Mouse (Mus musculus): ENCODE measurements around the gene Dcst2.
A peak's percentile ranks its signal among the peaks of the same experiment; 100 is the strongest.

Gene Dcst2

DNA sequence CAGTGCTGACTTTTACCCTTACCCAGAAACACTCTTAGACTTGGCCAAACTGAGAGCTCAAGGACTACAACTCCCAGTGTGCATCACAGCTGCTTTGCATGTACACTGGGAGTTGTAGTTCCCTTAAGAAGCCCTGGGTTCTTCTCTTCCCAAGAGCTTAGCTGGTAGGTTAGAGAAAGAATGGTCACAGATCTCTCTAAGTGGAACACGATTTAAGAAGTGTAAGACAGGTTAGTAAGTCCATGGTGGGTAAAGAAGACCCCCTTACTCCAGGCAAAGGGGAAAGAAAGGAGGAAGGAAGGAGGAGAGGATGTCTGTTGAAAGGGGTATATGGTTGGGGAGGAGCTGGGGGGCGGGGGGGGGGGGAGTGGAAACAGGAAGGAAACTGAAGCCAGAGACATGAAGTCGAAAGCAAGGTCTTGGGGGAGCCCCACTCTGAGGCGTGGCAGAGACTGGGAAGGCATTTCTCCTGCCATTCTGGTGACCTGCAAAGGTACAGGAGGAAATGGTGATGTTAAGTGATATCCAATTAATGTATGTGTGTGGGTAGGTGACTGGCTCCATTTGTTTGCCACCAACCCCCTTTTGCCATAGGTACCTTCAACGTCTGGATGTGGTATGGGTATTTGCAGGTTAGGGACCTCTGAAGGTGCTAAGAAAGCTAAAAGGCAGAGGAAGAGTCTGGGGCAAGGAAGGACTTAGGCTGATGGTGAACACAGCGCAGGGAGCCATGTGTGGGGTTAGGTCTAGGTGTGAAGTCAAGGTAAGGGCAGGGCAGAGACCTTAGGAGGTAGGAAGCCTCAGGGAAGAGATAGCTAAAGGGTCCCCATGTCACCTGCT lies 27.3 kb downstream of the Dcst2 start:
- peak in 1 of 2 experiments; percentile 30 for DNase-seq

GRCm38 (mm10) chr3:89390111-89390515 lies 28.3 kb downstream of the Dcst2 start:
- DNase-seq, result peak; percentile 50 to 51

DNA sequence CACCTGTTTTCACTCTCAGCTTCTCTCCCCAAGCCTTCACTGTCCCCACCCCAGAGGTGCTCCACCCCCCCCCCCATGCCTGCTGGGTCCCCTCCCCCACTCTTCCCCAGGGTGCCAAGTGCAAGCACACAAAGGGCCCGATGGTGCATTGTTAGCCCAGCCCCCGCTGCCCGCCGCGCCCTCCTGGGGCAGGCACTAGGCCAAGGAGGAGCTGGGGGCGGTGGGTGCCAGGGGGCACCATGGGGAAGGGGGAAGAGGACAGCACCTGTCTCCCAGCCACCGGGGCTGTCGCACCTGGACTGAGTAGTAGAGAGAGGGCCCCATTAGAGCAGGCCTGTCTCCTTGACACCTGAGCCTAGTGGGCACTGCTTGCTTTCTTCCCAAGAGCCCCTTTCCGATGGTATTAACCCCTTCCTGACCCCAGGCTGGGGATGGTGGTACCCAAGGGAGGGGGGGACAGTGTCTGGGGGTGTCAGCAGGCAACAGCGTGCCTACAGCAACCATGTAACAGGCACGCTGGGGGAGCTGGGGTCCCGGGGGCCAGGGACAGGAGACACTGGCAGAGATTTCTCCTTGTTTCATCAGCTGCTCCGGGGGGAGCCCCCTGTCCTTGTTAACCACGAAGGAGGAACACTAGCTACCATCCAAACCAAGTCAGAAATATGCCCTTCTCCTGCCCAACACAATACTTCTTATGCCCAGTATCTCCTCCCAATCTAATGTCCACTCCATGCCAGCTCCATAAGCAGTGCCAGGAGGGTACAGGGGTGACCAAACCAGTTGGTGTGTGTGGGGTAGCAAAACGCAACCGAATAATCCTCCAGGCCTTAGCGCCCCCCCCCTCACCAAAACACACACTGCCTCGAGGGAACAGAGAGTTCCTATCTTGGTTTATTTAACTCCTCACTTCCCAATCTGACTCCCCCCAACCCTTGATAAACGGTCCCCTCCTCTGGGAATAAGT lies 29.2 kb downstream of the Dcst2 start:
- peak; percentile 48 to 69 for DNase-seq

- DNase-seq, result peak; percentile 60 to 73
Observed at GRCm38 (mm10) chr3:89391663-89392511, 30.1 kb downstream of the Dcst2 start.

- DNase-seq, result peak; percentile 56 to 68
Observed at GRCm38 (mm10) chr3:89392871-89393311, 31.1 kb downstream of the Dcst2 start.

- peak; percentile 98 to 99 for DNase-seq
Observed at GRCm38 (mm10) chr3:89393605-89394004, 31.8 kb downstream of the Dcst2 start.

DNA sequence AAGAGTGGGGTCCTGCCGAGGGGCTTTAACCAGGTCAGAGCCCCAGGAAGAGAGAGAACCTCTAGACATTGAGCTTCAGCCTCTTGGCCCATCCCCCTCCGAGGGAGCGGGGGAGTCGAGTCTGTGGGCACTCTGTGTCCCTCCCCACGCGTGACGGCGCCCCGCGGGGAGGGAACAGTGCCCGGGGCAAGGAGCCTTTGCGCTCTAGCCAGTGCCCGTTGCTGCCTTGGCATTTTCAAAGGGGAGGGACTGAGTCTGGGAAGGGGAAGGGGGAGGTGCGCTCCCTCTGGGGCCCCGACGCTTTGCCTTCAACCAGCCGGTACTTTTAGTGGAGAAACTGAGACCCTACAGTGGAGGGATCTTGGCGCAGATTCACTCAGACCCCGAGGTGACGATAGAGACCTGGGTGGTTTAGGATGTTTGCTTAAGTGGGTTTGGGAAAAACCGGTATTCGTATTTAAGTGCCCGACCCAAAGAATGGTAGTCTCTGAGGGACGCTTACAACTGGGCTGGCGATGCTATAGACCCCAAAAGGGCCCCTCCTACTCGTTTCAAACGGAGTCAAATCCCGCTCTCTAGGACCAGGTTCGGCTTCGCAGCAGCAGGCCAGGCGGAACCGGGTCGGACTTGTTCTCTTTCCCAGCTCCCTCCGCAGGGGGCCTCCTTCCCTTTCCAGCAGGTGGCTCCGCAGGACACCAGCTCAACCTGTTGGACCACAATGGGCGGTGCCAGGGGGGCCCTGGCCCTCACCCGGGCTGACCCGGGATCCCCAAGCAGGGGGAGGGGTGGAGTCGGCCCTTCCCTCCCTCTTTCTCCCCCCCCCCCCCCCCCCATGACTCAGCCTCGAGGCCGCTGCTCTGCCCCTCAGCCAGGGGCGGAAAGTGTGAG lies 32.5 kb downstream of the Dcst2 start, which contains the start of gene Zbtb7b:
Zbtb7b (minus strand) TSS at position 771 of the 888 bp plus-strand sequence.
- DNase-seq, result peak; percentile 90 to 92

DNA sequence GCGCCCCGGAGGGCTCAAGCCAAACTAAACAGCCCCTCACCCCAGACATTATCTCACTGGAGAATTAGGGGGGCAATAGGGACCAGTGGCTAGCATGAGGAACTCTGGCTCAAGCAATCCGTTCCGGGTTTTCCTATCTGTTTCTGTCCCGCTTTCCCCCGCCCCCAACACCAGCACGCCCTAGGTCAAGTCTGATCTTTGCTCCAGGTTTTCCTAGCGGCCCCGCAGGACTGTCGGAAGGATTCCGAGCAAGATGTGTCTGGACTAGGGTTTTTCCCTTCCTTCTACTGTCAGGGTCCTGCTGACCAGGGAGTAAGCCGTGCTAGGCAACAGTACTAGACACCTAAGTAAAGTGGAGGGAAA lies 33.1 kb downstream of the Dcst2 start:
- DNase-seq, result peak; percentile 89 to 92

DNA sequence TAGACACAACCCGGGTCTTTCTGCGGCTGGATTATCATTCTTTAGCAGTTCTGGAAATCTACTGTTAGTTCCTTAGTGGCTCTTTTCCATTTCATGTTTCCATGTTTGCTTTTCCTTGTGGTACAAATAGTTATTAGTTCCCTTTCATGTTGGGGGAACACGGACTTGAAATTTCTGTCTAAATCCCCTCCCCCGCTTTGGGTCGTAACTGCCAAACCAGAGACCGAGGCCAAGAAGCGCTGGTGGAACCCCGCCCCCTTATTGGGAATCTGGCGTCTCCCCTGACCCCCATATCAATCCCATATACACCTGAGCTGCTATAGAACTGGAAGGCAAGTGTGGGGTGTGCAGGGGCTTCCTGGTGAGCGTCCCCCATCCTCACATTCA lies 33.6 kb downstream of the Dcst2 start:
- DNase-seq, result peak in 1 of 2 experiments; percentile 36

GRCm38 (mm10) chr3:89395806-89396653 lies 34.3 kb downstream of the Dcst2 start:
- DNase-seq, result peak; percentile 77 to 80

DNA sequence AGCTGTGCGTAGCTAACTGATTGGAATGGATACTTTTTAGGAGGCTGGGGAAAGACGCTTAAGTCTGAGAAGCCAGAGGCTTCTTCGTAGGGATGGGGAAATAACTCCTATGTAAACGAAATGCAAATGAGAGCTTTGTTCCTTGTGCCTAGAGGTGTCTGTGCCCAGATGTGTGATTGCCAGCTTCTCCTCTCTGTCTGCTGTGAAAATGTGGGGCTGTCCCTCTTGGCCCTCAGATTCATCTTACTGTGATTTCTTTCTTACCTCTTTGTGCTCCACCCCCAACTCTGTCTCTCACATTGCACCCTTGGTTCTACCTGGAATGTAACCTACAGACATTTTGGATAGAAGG lies 34.9 kb downstream of the Dcst2 start:
- no peak for DNase-seq

DNA sequence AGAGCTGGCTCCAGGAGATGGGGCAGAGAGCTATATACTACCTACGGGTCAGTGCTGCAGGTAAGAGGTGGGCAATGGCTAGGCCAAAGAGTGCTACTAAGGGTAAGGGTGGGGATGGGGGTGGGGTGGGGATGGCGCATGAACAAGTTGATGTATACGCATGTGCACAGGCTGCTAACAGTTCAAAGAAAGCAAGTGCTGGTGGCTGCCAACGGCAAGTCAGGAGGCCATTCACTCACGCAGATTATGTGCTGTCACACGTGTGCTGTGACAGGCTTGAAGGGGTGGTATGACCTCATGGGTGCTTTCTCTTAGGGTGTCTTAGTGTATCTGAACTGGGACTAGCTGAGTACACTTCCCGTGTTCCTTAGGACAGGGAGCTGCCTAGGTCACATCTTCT lies 39.6 kb downstream of the Dcst2 start:
- DNase-seq, result no peak

- DNase-seq, result no peak
Observed at GRCm38 (mm10) chr3:89402693-89403092, 40.9 kb downstream of the Dcst2 start, which contains the start of gene Lenep. TSS of gene Lenep (minus strand) at chr3:89402793.

- DNase-seq, result no peak
Observed at GRCm38 (mm10) chr3:89406887-89407286, 45.1 kb downstream of the Dcst2 start.

GRCm38 (mm10) chr3:89408448-89408847 lies 46.7 kb downstream of the Dcst2 start:
- no peak for DNase-seq

DNA sequence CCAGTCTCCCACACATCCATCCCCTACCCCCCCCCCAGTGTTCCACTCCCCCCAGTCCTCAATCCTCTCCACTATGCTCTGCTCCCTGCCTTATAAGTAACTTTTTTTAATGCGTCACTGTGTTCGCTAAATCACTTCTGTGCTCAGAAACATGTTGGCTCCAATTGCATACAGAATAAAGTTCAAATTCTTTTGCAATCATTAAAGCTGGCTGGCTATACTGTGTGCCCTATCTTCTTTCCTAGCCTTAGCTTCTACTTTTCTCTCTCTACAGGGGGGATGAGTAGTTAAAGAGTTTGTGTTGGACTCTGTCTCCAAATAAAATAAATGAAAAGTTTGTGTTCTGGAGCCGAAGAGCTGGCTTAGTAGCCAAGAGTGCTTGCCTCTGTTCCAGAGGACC lies 47.9 kb downstream of the Dcst2 start:
- DNase-seq, result no peak

GRCm38 (mm10) chr3:89410864-89411263 lies 49.1 kb downstream of the Dcst2 start:
- DNase-seq, result no peak

- peak; percentile 99 to 100 for DNase-seq
Observed at GRCm38 (mm10) chr3:89411490-89412393, 50.0 kb downstream of the Dcst2 start, which contains the start of gene Flad1. TSS of gene Flad1 (minus strand) at chr3:89411870.

- no peak for DNase-seq
Observed at GRCm38 (mm10) chr3:89416158-89416557, 54.4 kb downstream of the Dcst2 start.
